Mouse (Mus musculus): ENCODE results near the gene Bbox1.

DNA sequence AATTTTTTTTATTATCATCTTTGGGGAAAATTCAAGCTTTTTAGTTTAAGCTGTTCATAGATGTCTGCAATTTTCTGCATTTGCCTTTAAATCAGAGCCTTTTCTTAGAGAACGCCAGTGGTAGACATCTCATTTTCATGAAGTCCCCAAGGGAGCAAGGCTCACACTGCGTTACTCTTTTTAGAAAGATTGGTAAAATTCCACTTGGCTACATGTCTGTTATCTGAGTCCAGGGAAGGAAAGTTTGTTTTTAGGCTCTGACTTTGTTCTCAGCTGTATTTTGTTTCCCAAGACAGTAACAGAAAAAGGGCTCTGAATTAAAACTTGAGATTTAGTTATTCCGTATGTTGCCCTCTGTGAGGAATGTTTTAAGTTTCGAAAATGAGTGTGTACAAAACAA, 5.6 kb upstream of the Bbox1 start:
- TF ChIP-seq CTCF (IDR thresholded peaks at IDR 0.05; ENCODE audit: control insufficient read depth, insufficient read depth, insufficient replicate concordance, low read depth, low read length): no peak
- no peak for TF ChIP-seq POLR2A (IDR thresholded peaks at IDR 0.05; ENCODE audit: control insufficient read depth, low read depth, low read length)

Data from testis, adult 2 months (tissue).